Mouse (Mus musculus) embryonic facial prominence, embryonic 15.5 days (tissue): Measurements from ENCODE around the gene Acss2. TPM values are rescaled to one million over a fixed set of nuclear protein-coding genes. Genes with fewer than 3 reads are reported as not detected.
"Not testable (repeated sequence)": the region's sequence is repeated elsewhere in the genome, so short reads cannot be mapped to it uniquely, and the experiment has no call there.

Experiments used
- ATAC-seq: fragments of 200-750 bp; cut with Nextera tagmentation; 2 replicates; pipeline ENCODE4 v1.8.0; 2017; ENCODE audit warnings: low read depth, moderate TSS enrichment; ENCODE audit not compliant: insufficient number of reproducible peaks, low FRiP score, low TSS enrichment
- H3K27ac ChIP-seq: fragments of 300-500 bp; sonication (generic); replicated peaks from 2 replicates; pipeline ENCODE4 v1.5.1; 2015; ENCODE audit warnings: mild to moderate bottlenecking, inconsistent platforms
- H3K27me3 ChIP-seq: fragments of 300-500 bp; sonication (generic); 2 replicates; pipeline ENCODE4 v1.6.1; 2015; ENCODE audit warnings: inconsistent platforms
- H3K36me3 ChIP-seq: fragments of 300-500 bp; sonication (generic); 2 replicates; pipeline ENCODE4 v1.6.1; 2015; ENCODE audit warnings: mild to moderate bottlenecking, inconsistent platforms
- H3K4me1 ChIP-seq: fragments of 300-500 bp; sonication (generic); 2 replicates; pipeline ENCODE4 v1.6.1; 2015; ENCODE audit warnings: inconsistent platforms
- H3K4me2 ChIP-seq: fragments of 300-500 bp; sonication (generic); replicated peaks from 2 replicates; pipeline ENCODE4 v1.6.1; 2015; ENCODE audit warnings: mild to moderate bottlenecking, inconsistent platforms
- H3K4me3 ChIP-seq: fragments of 300-500 bp; sonication (generic); replicated peaks from 2 replicates; pipeline ENCODE4 v1.5.1; 2015; ENCODE audit warnings: mild to moderate bottlenecking, inconsistent platforms
- H3K9ac ChIP-seq: fragments of 300-500 bp; sonication (generic); 2 replicates; pipeline ENCODE4 v1.6.1; 2015; ENCODE audit warnings: inconsistent platforms
- H3K9me3 ChIP-seq: fragments of 300-500 bp; sonication (generic); replicated peaks from 2 replicates; pipeline ENCODE4 v1.6.1; 2016; ENCODE audit warnings: inconsistent platforms
- WGBS: fragments of 180-500 bp; shearing (Covaris S2); methylation state at CpG from one replicate; pipeline ENCODE4 v1.1.7; 2015; 5-methylcytosine and 5-hydroxymethylcytosine counted together
- polyA plus RNA-seq: library from polyadenylated mRNA; unstranded; fragments of >200 nt; fragmentation: Nextera tagmentation; extraction: Ambion mirVana; gene quantifications from 2 replicates; pipeline ENCODE4 v1.2.1, GENCODE M21; 2015

The Acss2 gene
- polyA plus RNA-seq, 1 experiment from 2014 or later = 14.9 TPM

DNA sequence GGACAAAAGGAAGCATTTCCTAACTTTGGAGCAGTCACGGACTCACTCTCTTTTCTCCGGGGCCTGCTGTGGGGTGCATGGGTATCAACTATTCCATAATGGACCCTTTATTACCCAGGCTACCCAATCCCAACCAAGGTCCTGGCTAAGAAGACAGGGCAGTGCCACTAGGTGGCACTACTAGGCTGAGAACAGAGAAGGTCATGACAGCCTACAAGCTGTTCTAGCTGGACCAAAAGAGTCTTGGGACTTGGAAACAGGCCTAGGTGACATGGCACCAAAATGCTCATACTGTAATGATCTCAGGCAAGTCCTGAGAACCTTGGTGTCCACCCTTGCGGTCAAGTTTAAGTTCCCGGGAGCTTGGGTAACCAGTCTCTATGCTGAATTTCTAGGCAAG is 5.3 kb upstream of the Acss2 start:
- H3K27ac ChIP-seq = no peak overlapping the region

GRCm38 (mm10) chr2:155513543-155513942 is 4.2 kb upstream of the Acss2 start:
- H3K4me2 ChIP-seq = peak overlapping the region; percentile 80; the same call in 1 of the 2 replicates
- peaks cover 17% of the 10 kb centered on the region for H3K4me1 ChIP-seq
- H3K9me3 ChIP-seq = no peaks in the 10 kb centered on the region
- H3K4me3 ChIP-seq = no peak overlapping the region
- no peak overlapping the region for H3K27ac ChIP-seq
- no peaks in the 10 kb centered on the region for H3K36me3 ChIP-seq
- H3K27me3 ChIP-seq = peaks cover 3% of the 10 kb centered on the region; the same call in 1 of the 2 replicates
- ATAC-seq = no peak
- no peak overlapping the region for H3K9ac ChIP-seq
- 61% methylated on average over 5 of the region's 5 CpGs for WGBS

More for the DNA sequence above, 5.3 kb upstream of the Acss2 start:
- H3K36me3 ChIP-seq = no peaks in the 10 kb centered on the region
- H3K27me3 ChIP-seq = peaks cover 3% of the 10 kb centered on the region; the same call in 1 of the 2 replicates
- ATAC-seq = no peak
- H3K4me3 ChIP-seq = no peak overlapping the region
- H3K4me2 ChIP-seq = no peak overlapping the region
- no peak overlapping the region for H3K9ac ChIP-seq
- WGBS = 47% methylated on average over 4 of the region's 4 CpGs
- H3K9me3 ChIP-seq = no peaks in the 10 kb centered on the region
- H3K4me1 ChIP-seq = peaks cover 17% of the 10 kb centered on the region

- H3K27me3 ChIP-seq = peaks cover 3% of the 10 kb centered on the region; the same call in 1 of the 2 replicates
- H3K9ac ChIP-seq = peak overlapping the region; percentile 12; the same call in 1 of the 2 replicates
- peak overlapping the region; percentile 50 for H3K4me3 ChIP-seq
- no peaks in the 10 kb centered on the region for H3K9me3 ChIP-seq
- H3K27ac ChIP-seq = no peak overlapping the region
- H3K4me1 ChIP-seq = peaks cover 22% of the 10 kb centered on the region
- no peaks in the 10 kb centered on the region for H3K36me3 ChIP-seq
- 1% methylated on average over 22 of the region's 23 CpGs for WGBS
- ATAC-seq = no peak
- H3K4me2 ChIP-seq = peak overlapping the region; percentile 80
Measured at GRCm38 (mm10) chr2:155514666-155515065, 3.1 kb upstream of the Acss2 start.

- H3K4me1 ChIP-seq = peaks cover 22% of the 10 kb centered on the region
- 4% methylated on average over 1 of the region's 1 CpGs for WGBS
- no peaks in the 10 kb centered on the region for H3K9me3 ChIP-seq
- no peak overlapping the region for H3K9ac ChIP-seq
- H3K4me3 ChIP-seq = no peak overlapping the region
- H3K4me2 ChIP-seq = no peak overlapping the region
- H3K36me3 ChIP-seq = no peaks in the 10 kb centered on the region
- peaks cover 3% of the 10 kb centered on the region; the same call in 1 of the 2 replicates for H3K27me3 ChIP-seq
- H3K27ac ChIP-seq = no peak overlapping the region
- no peak for ATAC-seq
Measured at GRCm38 (mm10) chr2:155515941-155516340, 1.8 kb upstream of the Acss2 start.

DNA sequence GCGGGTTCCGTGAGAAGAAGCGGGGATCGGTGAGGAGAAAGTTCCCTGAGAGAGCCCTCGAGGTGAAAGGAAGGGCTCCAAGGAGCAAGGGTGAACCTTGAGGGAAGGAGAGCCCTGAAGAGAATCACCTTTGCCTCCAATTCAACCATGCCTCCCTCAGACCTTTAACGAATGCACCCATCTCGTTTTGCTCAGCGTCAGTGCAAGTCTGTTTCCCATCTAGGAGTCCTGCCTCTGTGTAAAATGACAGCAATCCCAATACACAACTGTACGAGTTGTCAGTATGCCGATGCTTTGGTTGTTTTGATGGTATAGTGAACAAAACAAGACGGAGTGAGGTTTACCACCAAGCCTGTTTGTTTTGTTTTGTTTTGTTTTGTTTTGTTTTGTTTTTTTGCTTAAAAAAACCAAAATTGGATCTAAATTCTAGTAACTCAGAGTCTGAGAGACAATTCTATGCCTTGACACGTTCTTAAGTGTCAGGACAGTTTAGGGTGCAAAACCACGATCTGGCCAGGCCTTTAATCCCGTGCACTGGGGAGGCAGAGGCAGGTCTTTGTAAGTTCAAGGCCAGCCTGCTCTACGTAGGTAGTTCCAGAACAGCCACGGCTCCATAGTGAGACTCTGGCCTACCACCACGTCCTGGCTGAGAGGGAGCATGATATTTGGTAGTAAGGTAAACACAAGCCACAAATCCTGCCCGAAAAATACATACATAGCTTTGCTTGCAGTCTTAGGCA is 953 bp downstream of the Acss2 start:
- Histone ChIP-seq H3K4me3 (peak overlapping the region; percentile 87), H3K9me3 (no peaks in the 10 kb centered on the region), H3K27me3 (peaks cover 3% of the 10 kb centered on the region; the same call in 1 of the 2 replicates), H3K36me3 (no peaks in the 10 kb centered on the region), H3K27ac (peak overlapping the region; percentile 55), H3K4me2 (peak overlapping the region; percentile 78), H3K4me1 (peaks cover 19% of the 10 kb centered on the region), H3K9ac (peak overlapping the region; percentile 50)
- WGBS = 20% methylated on average over 18 of the region's 18 CpGs
- ATAC-seq = no peak

DNA sequence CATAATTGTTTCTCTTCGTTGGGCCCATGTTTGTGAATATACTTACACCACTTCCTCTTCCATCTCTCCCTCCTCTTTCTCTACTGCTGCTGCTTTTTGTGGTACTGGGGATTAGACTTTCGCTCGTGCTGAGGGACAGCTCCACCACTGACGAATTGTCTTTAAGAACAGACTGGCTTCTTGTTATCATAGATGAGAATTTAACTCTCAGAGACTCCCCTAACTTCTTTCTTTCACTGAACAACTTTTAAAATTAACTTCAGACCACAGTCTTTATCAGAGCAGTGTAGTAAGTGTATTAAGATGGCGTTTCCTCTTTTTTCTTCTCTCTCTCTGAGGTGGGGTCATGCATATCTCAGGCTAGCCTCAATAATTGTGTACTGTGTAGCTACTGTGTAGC is 6.0 kb downstream of the Acss2 start:
- H3K27me3 ChIP-seq = no peaks in the 10 kb centered on the region
- H3K4me2 ChIP-seq = no peak overlapping the region
- no peak overlapping the region for H3K4me3 ChIP-seq
- H3K9me3 ChIP-seq = no peaks in the 10 kb centered on the region
- H3K27ac ChIP-seq = no peak overlapping the region
- no peaks in the 10 kb centered on the region for H3K36me3 ChIP-seq
- no peak overlapping the region for H3K9ac ChIP-seq
- 52% methylated on average over 5 of the region's 5 CpGs for WGBS
- no peak for ATAC-seq
- peaks cover 3% of the 10 kb centered on the region; the same call in 1 of the 2 replicates for H3K4me1 ChIP-seq

- no peak overlapping the region for H3K4me3 ChIP-seq
- H3K36me3 ChIP-seq = no peaks in the 10 kb centered on the region
- 49% methylated on average over 1 of the region's 1 CpGs for WGBS
- H3K9ac ChIP-seq = no peak overlapping the region
- no peak overlapping the region for H3K27ac ChIP-seq
- H3K4me2 ChIP-seq = no peak overlapping the region
- no peaks in the 10 kb centered on the region for H3K4me1 ChIP-seq
- no peaks in the 10 kb centered on the region for H3K9me3 ChIP-seq
- no peaks in the 10 kb centered on the region for H3K27me3 ChIP-seq
- no peak for ATAC-seq
Measured at GRCm38 (mm10) chr2:155524378-155524777, 6.6 kb downstream of the Acss2 start.

DNA sequence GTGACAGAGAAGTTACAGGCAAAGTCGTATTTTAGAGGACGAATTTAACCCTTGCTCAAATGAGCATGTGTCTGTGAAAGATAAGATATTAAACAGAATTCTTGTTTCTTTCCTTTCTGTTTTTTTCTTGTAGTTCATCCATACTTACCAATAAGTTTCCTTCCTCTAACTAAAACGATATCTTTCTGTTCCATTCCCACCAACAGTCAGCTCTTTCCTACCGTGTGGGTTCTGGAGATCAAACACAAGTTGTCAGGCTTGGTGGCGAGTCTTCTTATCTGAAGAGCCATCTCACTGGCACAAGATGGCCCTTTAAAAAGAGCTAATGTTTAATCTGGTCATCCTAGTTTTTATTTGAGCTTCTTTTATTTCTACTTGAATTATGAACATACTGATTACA is 9.6 kb downstream of the Acss2 start:
- 71% methylated on average over 5 of the region's 5 CpGs for WGBS
- Histone ChIP-seq H3K4me3 (no peak overlapping the region), H3K9me3 (no peaks in the 10 kb centered on the region), H3K27me3 (no peaks in the 10 kb centered on the region), H3K9ac (no peak overlapping the region), H3K36me3 (no peaks in the 10 kb centered on the region), H3K4me2 (no peak overlapping the region), H3K27ac (no peak overlapping the region), H3K4me1 (no peaks in the 10 kb centered on the region)
- ATAC-seq = no peak

- H3K27ac ChIP-seq = no peak overlapping the region
- no peaks in the 10 kb centered on the region for H3K36me3 ChIP-seq
- no peak overlapping the region for H3K4me3 ChIP-seq
- H3K4me2 ChIP-seq = no peak overlapping the region
- no peak for ATAC-seq
- H3K4me1 ChIP-seq = no peaks in the 10 kb centered on the region
- no peaks in the 10 kb centered on the region for H3K9me3 ChIP-seq
- H3K9ac ChIP-seq = no peak overlapping the region
- H3K27me3 ChIP-seq = no peaks in the 10 kb centered on the region
Measured at GRCm38 (mm10) chr2:155536292-155536691, 18.5 kb downstream of the Acss2 start.

- Histone ChIP-seq H3K36me3 (no peaks in the 10 kb centered on the region), H3K4me2 (no peak overlapping the region), H3K9ac (no peak overlapping the region), H3K27ac (no peak overlapping the region), H3K9me3 (no peaks in the 10 kb centered on the region), H3K27me3 (no peaks in the 10 kb centered on the region), H3K4me1 (no peaks in the 10 kb centered on the region), H3K4me3 (no peak overlapping the region)
- ATAC-seq = no peak
- 76% methylated on average over 5 of the region's 5 CpGs for WGBS
Measured at GRCm38 (mm10) chr2:155537761-155538462, 20.2 kb downstream of the Acss2 start.

- not testable (repeated sequence) for H3K9ac ChIP-seq, H3K27ac ChIP-seq, H3K4me1 ChIP-seq, ATAC-seq, H3K36me3 ChIP-seq, H3K27me3 ChIP-seq, H3K4me3 ChIP-seq, H3K9me3 ChIP-seq, H3K4me2 ChIP-seq
- WGBS = 73% methylated on average over 15 of the region's 19 CpGs
Measured at GRCm38 (mm10) chr2:155538463-155539057, 20.8 kb downstream of the Acss2 start.
